Mouse (Mus musculus) spleen, adult 10 weeks (tissue): ENCODE measurements around the gene Zfp622. TPM values are rescaled to one million over a fixed set of nuclear protein-coding genes. Genes with fewer than 3 reads are reported as not detected.

Experiments used
- polyA plus RNA-seq: library from polyadenylated mRNA; stranded (reverse); fragments of 350-450 nt; fragmentation: Illumina TruSeq; extraction: RNeasy Lipid Tissue Mini Kit (QIAGEN cat#74804); gene quantifications from one replicate; pipeline ENCODE4 v1.2.3, GENCODE M21; 2015; ENCODE audit warnings: low replicate concordance; ENCODE audit not compliant: insufficient read depth

Gene Zfp622
- polyA plus RNA-seq, result 55.8 TPM

DNA sequence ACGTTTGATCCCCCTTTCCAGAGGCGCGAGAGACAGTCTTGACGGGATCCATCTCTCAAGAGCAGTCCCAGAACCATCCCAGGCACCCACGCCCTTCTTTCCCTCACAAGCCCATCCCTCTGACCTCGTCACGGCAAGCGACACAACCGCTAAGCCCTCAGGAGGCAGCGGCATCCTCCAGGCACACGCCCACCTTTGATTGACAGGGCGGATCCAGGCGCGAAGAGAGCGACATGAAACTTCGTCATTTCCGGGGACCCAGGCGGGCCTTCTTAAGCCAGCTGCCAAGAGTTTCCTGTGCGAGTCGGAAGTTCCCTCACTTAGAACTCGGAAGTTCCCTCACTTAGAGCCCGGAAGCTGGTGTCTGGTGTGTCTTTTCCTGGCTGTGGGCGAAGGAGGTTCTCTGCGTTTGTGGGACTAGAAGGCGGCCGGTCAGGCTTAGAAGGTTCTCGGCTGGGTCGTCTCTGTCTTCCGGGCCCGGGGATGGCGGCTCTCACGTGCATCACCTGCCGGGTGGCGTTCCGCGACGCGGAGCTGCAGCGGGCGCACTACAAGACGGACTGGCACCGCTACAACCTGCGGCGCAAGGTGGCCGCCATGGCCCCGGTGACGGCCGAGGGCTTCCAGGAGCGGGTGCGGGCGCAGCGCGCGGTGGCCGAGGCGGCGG lies at the start of gene Zfp622:
TSS of gene Zfp622 (plus strand) at position 300 of the 667 bp plus-strand sequence.

Other genes starting within 250 kb of the Zfp622 start
- 74.6 TPM for gene Retreg1, start 141.2 kb upstream of the Zfp622 start, polyA plus RNA-seq